Mouse (Mus musculus) retina, postnatal 7 days (tissue): ENCODE results near the gene Rcan2.

Source experiments
- DNase-seq: peaks from one replicate; pipeline ENCODE4 v3.0.0-alpha.2; 2012; ENCODE audit warnings: low read depth, low spot score

Gene Rcan2

DNA sequence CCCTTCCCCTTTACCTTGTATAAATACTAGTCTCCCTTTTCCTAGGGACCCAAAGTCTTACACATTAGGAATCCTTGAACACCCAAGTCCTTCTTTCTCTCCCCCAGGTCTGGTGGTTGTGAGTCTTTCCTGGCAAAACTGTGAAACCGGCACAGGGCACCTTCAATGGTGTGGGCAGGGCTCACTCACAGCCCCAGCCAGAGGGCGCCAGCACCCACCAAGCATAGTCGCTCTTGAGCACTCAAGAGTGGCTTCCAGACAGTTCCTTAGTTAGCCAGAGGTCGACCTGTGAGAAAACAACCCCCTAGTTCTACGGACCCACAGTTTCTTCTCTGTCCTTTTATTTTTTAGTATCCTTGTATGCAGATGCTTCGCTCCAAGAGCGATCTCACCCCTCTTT lies at the start of gene Rcan2:
Gene Rcan2 (plus strand): TSS at position 275 of the 400 bp plus-strand sequence.
- DNase-seq: peak; percentile 21

GRCm38 (mm10) chr17:43752811-43753210 lies 48.3 kb upstream of the Rcan2 start:
- DNase-seq: no peak

DNA sequence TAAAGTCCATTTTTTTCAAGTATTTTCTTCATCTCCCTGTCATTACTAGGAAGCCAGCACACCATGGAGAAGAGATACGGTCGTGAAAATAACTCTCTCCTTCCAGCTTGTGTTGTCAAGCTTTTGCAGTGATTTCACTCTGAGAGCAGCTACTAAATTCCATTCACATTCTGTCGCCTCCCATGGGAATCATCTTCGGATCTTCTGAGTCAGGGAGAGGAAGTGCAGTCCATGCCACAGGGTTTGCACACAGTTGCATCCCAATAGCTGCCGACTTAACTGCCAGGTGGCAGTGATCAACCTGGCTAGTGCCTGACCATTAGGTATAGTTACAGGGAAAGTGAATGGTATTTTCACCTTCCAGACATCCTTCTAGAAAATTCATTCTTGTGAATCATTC lies 46.5 kb upstream of the Rcan2 start:
- DNase-seq: no peak

- DNase-seq: no peak
These were observed 42.4 kb upstream of the Rcan2 start for GRCm38 (mm10) chr17:43758607-43759259.

DNA sequence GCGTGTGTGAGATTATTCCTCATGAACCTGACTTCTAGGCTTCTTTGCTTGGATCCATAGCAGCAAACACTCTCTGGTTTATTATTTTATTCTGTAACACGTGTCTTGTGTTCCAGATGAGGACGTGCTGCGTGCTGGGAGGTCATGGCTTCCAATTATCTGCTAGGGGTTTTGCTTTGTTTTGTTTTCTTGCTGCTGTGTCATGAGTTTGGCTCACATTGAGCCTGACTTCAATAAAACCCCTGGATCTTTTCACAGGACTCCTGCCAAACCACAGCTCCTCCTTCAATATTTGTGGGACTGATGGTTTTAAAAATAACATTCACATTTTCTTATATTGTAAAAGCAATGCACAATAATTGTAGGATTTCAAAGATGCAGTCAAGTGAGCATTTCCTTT lies 16.6 kb upstream of the Rcan2 start:
- no peak for DNase-seq

GRCm38 (mm10) chr17:43788222-43788621 lies 12.9 kb upstream of the Rcan2 start:
- no peak for DNase-seq

- no peak for DNase-seq
These were observed 11.8 kb upstream of the Rcan2 start for GRCm38 (mm10) chr17:43789376-43789775.

GRCm38 (mm10) chr17:43791751-43792150 lies 9.4 kb upstream of the Rcan2 start:
- DNase-seq: no peak

DNA sequence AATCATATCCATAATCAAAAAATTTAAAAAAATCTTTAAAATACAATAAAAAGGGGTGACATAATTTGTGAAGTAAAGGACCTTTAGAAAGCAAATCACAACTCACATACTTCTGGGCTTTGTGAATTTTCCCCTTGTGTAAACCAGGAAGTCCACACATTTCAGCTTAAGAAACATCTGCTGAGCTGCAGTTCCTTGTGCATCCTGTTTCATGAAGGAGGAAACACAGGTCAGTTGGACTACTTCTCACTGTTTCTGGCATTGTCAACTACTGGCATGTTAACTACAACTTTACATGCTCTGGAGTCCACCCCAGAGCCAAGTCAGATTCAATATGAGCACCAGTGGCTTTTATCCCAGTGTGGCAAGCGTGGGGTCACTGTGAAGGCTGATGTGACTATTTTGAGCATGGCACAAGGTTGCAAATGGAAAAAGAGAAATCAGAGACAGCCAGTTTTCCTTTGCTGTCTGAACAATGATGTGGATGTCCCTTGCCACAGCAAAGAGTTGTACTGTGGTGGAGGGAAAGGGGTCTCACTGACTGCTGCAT lies 6.3 kb upstream of the Rcan2 start:
- no peak for DNase-seq

GRCm38 (mm10) chr17:43801595-43802373 lies 633 bp downstream of the Rcan2 start:
- DNase-seq: peak; percentile 43

DNA sequence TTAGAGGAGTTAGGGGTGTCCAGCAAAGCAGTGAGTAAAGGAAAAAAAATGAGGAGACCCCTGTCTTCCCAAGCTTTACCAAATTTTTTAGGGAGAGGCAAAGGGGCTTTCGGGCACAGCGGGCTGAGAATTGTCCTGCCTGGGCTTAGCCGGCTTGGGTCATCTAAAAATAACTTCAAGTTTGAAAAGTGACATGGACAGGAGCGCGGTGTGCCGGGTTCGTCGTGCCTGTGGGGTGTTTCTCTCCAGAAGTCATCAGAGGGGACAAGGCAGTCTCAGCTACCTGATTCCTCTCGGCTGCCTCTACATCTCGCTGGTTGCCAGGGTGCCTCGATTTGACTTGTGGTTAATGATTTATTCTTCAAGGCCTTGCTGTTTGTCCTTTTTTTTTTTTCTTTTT lies 1.3 kb downstream of the Rcan2 start:
- DNase-seq: no peak

DNA sequence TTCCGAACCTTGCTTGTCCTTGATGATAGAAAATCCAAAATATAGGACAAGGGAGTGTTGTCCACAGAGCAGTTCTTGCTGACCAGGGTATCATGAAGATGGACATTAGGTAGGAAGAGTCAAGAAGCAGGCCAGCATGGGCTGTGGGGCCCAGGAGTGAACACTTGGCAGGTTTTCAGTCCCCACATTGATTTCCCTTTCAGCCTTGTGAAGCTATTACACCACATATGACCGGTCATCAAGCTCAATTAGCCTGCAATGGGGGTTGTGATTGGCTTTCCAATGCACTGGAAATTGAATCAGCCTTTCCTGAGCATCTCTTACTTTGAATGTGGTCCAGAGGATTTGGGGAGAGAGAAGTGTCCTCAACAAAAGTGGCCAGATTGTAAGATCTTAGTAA lies 2.0 kb downstream of the Rcan2 start:
- DNase-seq: no peak

DNA sequence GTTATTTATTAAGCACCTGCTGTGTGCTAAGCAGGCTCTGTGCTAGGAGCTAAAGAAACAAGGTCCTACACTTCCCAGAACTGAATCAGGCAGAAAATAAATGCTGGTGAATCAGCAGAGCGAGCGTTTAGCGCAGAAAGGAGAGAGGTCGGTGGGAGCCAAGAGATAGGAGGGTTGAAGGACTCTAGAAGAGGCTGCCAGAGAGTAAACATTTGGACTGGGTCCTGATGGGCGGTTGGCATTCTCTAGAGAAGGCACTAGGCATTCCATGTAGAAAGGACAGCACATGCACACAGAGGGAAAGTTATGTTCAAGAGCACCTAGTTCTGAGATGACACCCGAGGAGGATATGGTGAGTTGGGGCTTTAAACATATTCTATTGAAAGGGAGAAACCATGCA lies 2.6 kb downstream of the Rcan2 start:
- no peak for DNase-seq

GRCm38 (mm10) chr17:43806841-43807240 lies 5.7 kb downstream of the Rcan2 start:
- DNase-seq: no peak

DNA sequence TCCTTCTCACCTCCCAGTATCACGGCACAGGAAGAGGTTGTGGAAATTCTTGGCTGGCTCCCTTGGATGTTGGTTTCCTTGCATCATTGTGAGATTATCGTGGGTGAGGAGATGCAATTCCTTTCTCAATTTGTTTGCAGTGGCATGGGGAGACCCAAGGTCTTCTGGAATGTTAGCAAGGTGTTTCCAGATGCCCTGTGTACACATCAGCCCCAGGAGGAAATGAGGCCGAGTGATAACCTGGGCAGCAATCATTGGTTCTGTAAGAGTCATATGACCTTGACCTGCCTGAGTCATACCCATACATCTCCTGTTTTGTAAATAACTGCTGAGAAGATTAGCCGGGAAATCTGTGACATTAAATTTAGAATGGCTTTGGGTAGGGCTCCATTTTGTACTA lies 10.3 kb downstream of the Rcan2 start:
- DNase-seq: no peak

DNA sequence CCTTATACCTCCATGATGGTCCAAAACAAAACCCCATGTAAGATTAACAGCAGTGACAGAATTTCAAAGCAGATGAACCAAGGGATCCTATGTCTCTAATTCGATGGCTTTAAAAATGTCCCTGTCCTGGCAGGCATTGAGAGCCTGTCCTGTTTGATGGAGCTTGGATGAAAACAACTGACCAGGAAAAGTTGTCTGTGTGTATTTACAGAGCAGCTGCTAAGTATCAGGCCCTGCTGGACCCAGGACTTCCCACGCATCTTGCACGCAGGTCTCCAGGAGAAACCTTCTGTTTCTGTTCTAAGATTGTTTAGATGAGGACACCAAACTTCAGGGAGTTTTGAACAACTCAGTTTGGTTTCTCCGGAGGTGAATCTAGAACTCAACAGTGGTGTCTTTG lies 14.2 kb downstream of the Rcan2 start:
- DNase-seq: no peak

- no peak for DNase-seq
These were observed 15.3 kb downstream of the Rcan2 start for GRCm38 (mm10) chr17:43816480-43816879.

GRCm38 (mm10) chr17:43817171-43817570 lies 16.0 kb downstream of the Rcan2 start:
- DNase-seq: no peak

DNA sequence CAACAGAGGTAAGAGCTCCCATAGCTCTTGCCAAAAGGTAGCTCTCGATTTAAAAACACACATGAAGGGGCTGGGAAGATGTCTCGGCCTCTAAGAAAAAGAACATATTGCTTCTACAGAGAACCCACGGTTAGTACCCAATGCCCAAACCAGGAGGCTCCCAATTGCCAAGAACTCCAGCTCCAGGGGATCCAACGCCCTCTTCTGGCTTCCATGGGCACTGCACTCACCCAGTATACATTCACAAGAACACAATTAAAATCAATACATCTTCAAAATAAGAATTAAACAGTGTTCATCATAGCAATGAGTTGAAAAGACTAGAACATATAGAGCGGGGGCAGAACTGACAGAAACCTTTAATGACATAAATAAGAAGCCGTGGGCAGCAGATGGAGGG lies 17.2 kb downstream of the Rcan2 start:
- DNase-seq: no peak

DNA sequence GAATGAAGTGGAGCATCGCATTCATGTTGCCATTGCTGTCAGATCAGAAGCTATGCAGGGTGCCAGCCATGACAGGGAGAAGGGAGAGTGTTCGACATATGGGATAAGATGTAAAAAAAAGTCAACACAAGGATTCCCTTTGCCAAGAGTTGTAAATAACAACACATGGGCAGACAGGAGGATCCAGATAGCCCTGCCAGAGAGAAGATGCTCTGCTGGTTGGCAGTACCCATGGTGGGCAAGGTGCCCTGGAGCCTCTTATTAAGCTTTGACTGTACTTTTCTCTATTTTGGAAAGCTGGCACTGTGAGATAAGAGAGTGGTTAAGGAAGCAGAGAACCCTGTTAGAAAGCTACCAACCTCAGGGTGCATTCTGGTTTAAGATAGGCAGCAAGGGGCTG lies 19.8 kb downstream of the Rcan2 start:
- no peak for DNase-seq

- no peak for DNase-seq
These were observed 21.1 kb downstream of the Rcan2 start for GRCm38 (mm10) chr17:43822207-43822606.

- DNase-seq: no peak
These were observed 21.5 kb downstream of the Rcan2 start for GRCm38 (mm10) chr17:43822630-43823029.

DNA sequence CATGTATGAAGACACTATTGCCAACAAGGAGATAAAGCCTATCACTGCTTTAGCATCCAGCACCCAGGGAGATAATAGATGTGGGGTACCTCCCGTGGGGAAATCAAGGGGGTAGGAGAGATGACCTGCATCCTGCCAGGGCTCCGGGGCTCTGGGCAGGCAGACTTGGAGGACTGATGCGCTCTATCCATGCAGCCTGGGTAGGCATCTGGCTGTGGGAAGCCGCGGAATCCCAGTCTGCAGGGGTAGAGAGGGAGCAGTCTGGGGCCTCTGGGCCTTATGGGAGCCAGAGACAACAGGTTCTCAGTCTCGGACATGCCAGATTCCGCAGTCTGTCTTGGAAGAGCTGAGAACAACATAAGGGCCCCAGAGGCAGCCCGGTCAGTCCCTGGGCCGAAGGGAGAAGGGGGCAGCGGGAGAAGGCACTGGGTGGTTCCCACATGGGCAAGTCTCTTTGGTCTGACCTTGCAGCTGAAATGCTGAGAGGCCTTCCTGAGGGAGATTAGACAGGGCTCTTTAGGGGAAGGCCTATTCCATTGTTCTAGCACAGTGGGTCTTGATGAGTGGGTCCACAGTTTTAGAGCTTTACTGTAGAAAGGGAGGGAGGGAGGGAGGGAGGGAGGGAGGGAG lies 23.7 kb downstream of the Rcan2 start:
- DNase-seq: no peak
